Mouse (Mus musculus) testis, adult 2 months (tissue): ENCODE data around the gene Armc8.

Experiments
- CTCF ChIP-seq: fragments of 200-500 bp; IDR thresholded peaks from 2 replicates; pipeline ENCODE4 v1.5.1; 2012; ENCODE audit warnings: low read depth, mild to moderate bottlenecking, inconsistent platforms, low read length, moderate library complexity; ENCODE audit not compliant: control insufficient read depth, insufficient read depth, insufficient replicate concordance
- POLR2A ChIP-seq: fragments of 200-500 bp; IDR thresholded peaks from 2 replicates; pipeline ENCODE4 v1.6.1; 2012; ENCODE audit warnings: low read depth, mild to moderate bottlenecking, inconsistent platforms, low read length, moderate library complexity; ENCODE audit not compliant: control insufficient read depth

- no peak for TF ChIP-seq CTCF
- TF ChIP-seq POLR2A, result peak; percentile 72
Measured at GRCm38 (mm10) chr9:99568347-99569070, at the start of gene Armc8.
